Mouse (Mus musculus): ENCODE data around the gene Stag2. TPM values are rescaled to one million over a fixed set of nuclear protein-coding genes. Genes with fewer than 3 reads are reported as not detected.

The Stag2 gene
- total RNA-seq (2021): 10 to 100 TPM; 38.2 to 41.8 TPM
- polyA plus RNA-seq (2012; rRNA removed): 5.6 and 13.2 TPM in 2 replicates
- long read RNA-seq, full-length matches to known transcripts: 1 of 9 reads
- long read RNA-seq, partial matches to known transcripts: 3 of 9 reads
- long read RNA-seq, other reads (novel, unspliced or antisense): 5 of 9 reads

GRCm38 (mm10) chrX:42148788-42149556 lies at the start of gene Stag2:
Gene Stag2 (plus strand): TSS chrX:42149317.
- intact Hi-C loops (cut with DNase I): loop anchor here (1.0 to 5.0 kb wide), 2 partner anchors 37 to 116 kb away; no protein-coding TSS in a partner anchor
- H3K4me1 ChIP-seq (ENCODE audit: control insufficient read depth, insufficient read depth, low read length): no peaks in the 10 kb centered on the region; the same call in 1 of the 2 replicates
- H3K27ac ChIP-seq: peak within 1 kb of the TSS; percentile 99
- 11% methylated on average over 60 of the region's 76 CpGs for WGBS
- H3K9ac ChIP-seq (ENCODE audit: low read depth, low read length): peak within 1 kb of the TSS; percentile 100
- DNase-seq: peak; percentile 91 to 94
- peak within 1 kb of the TSS; percentile 63 for H3K4me3 ChIP-seq
- TF ChIP-seq EP300 (IDR thresholded peaks at IDR 0.05; ENCODE audit: insufficient read depth, low read depth, low read length): no peak
- peak; percentile 72 for TF ChIP-seq CTCF (IDR thresholded peaks at IDR 0.05)
- TF ChIP-seq POLR2A (IDR thresholded peaks at IDR 0.05; ENCODE audit: insufficient read depth, low read depth, low read length): peak; percentile 44; the same call in 1 of the 2 replicates
- no peaks in the 10 kb centered on the region for H3K27me3 ChIP-seq (ENCODE audit: control insufficient read depth, insufficient read depth, low read length)
- H3K36me3 ChIP-seq (ENCODE audit: control insufficient read depth, insufficient read depth, low read length): no peaks in the 10 kb centered on the region; the same call in 1 of the 2 replicates
- H3K79me2 ChIP-seq (replicated peaks; ENCODE audit: control insufficient read depth, insufficient read depth, low read length): no peaks in the 10 kb centered on the region

GRCm38 (mm10) chrX:42107137-42107536 lies 42.0 kb upstream of the Stag2 start:
- TF ChIP-seq POLR2A (IDR thresholded peaks at IDR 0.05; ENCODE audit: insufficient read depth, low read depth, low read length): no peak
- TF ChIP-seq EP300 (IDR thresholded peaks at IDR 0.05; ENCODE audit: insufficient read depth, low read depth, low read length): no peak
- no peak for TF ChIP-seq CTCF (IDR thresholded peaks at IDR 0.05)
- 77% methylated on average over 6 of the region's 6 CpGs for WGBS
- no peaks in the 10 kb centered on the region for H3K36me3 ChIP-seq (ENCODE audit: control insufficient read depth, insufficient read depth, low read length)
- no peaks in the 10 kb centered on the region for H3K4me1 ChIP-seq (ENCODE audit: control insufficient read depth, insufficient read depth, low read length)
- no peaks in the 10 kb centered on the region for H3K27me3 ChIP-seq (ENCODE audit: control insufficient read depth, insufficient read depth, low read length)
- no peak overlapping the region for H3K27ac ChIP-seq
- intact Hi-C loops (cut with DNase I): no loop called here
- H3K9ac ChIP-seq (ENCODE audit: low read depth, low read length): no peak overlapping the region
- no peak overlapping the region for H3K4me3 ChIP-seq
- DNase-seq: no peak
- no peaks in the 10 kb centered on the region for H3K79me2 ChIP-seq (replicated peaks; ENCODE audit: control insufficient read depth, insufficient read depth, low read length)

- H3K79me2 ChIP-seq (replicated peaks; ENCODE audit: control insufficient read depth, insufficient read depth, low read length): no peaks in the 10 kb centered on the region
- H3K36me3 ChIP-seq (ENCODE audit: control insufficient read depth, insufficient read depth, low read length): no peaks in the 10 kb centered on the region
- no peaks in the 10 kb centered on the region for H3K4me1 ChIP-seq (ENCODE audit: control insufficient read depth, insufficient read depth, low read length)
- no peaks in the 10 kb centered on the region for H3K27me3 ChIP-seq (ENCODE audit: control insufficient read depth, insufficient read depth, low read length)
- intact Hi-C loops (cut with DNase I): loop anchor here (5.0 kb wide), 1 partner anchor 37 kb away; the partner anchor contains the start of gene Stag2
- no peak overlapping the region for H3K27ac ChIP-seq
- WGBS: 84% methylated on average over 1 of the region's 1 CpGs
- no peak overlapping the region for H3K9ac ChIP-seq (ENCODE audit: low read depth, low read length)
- TF ChIP-seq CTCF (IDR thresholded peaks at IDR 0.05): no peak
- TF ChIP-seq EP300 (IDR thresholded peaks at IDR 0.05; ENCODE audit: insufficient read depth, low read depth, low read length): no peak
- no peak for TF ChIP-seq POLR2A (IDR thresholded peaks at IDR 0.05; ENCODE audit: insufficient read depth, low read depth, low read length)
- no peak overlapping the region for H3K4me3 ChIP-seq
- no peak for DNase-seq
These were observed 38.5 kb upstream of the Stag2 start for GRCm38 (mm10) chrX:42110585-42110984.

GRCm38 (mm10) chrX:42119442-42120048 lies 29.6 kb upstream of the Stag2 start:
- H3K27me3 ChIP-seq (ENCODE audit: control insufficient read depth, insufficient read depth, low read length): no peaks in the 10 kb centered on the region
- H3K79me2 ChIP-seq (replicated peaks; ENCODE audit: control insufficient read depth, insufficient read depth, low read length): no peaks in the 10 kb centered on the region
- no peaks in the 10 kb centered on the region for H3K36me3 ChIP-seq (ENCODE audit: control insufficient read depth, insufficient read depth, low read length)
- intact Hi-C loops (cut with DNase I): no loop called here
- H3K9ac ChIP-seq (ENCODE audit: low read depth, low read length): no peak overlapping the region
- no peak overlapping the region for H3K27ac ChIP-seq
- no peaks in the 10 kb centered on the region for H3K4me1 ChIP-seq (ENCODE audit: control insufficient read depth, insufficient read depth, low read length)
- H3K4me3 ChIP-seq: no peak overlapping the region
- TF ChIP-seq CTCF (IDR thresholded peaks at IDR 0.05) (no peak), POLR2A (IDR thresholded peaks at IDR 0.05; ENCODE audit: insufficient read depth, low read depth, low read length) (no peak), EP300 (IDR thresholded peaks at IDR 0.05; ENCODE audit: insufficient read depth, low read depth, low read length) (no peak)
- 83% methylated on average over 6 of the region's 6 CpGs for WGBS
- no peak for DNase-seq

GRCm38 (mm10) chrX:42124963-42125697 lies 24.0 kb upstream of the Stag2 start:
- H3K36me3 ChIP-seq (ENCODE audit: control insufficient read depth, insufficient read depth, low read length): no peaks in the 10 kb centered on the region
- no peak for DNase-seq
- H3K4me3 ChIP-seq: no peak overlapping the region
- H3K4me1 ChIP-seq (ENCODE audit: control insufficient read depth, insufficient read depth, low read length): no peaks in the 10 kb centered on the region
- intact Hi-C loops (cut with DNase I): no loop called here
- H3K79me2 ChIP-seq (replicated peaks; ENCODE audit: control insufficient read depth, insufficient read depth, low read length): no peaks in the 10 kb centered on the region
- 72% methylated on average over 5 of the region's 5 CpGs for WGBS
- TF ChIP-seq POLR2A (IDR thresholded peaks at IDR 0.05; ENCODE audit: insufficient read depth, low read depth, low read length) (no peak), CTCF (IDR thresholded peaks at IDR 0.05) (no peak), EP300 (IDR thresholded peaks at IDR 0.05; ENCODE audit: insufficient read depth, low read depth, low read length) (no peak)
- no peak overlapping the region for H3K9ac ChIP-seq (ENCODE audit: low read depth, low read length)
- H3K27ac ChIP-seq: no peak overlapping the region
- H3K27me3 ChIP-seq (ENCODE audit: control insufficient read depth, insufficient read depth, low read length): no peaks in the 10 kb centered on the region
